Mouse (Mus musculus): ENCODE results near the gene Uncx. TPM values are rescaled to one million over a fixed set of nuclear protein-coding genes. Genes with fewer than 3 reads are reported as not detected.
A peak's percentile ranks its signal among the peaks of the same experiment; 100 is the strongest.

Uncx gene
- polyA plus RNA-seq, 1 experiment from 2014 or later = 60.7 TPM

GRCm38 (mm10) chr5:139595001-139595400, 51.7 kb downstream of the Uncx start:
- no peak overlapping the region for H3K4me2 ChIP-seq
- no peak overlapping the region for H3K9ac ChIP-seq
- no peaks in the 10 kb centered on the region for H3K36me3 ChIP-seq
- peak overlapping the region; percentile 60; the same call in 1 of the 2 replicates for H3K27ac ChIP-seq
- H3K9me3 ChIP-seq = no peaks in the 10 kb centered on the region
- no peak for ATAC-seq (ENCODE audit: low FRiP score)
- H3K27me3 ChIP-seq = peaks cover 72% of the 10 kb centered on the region
- 64% methylated on average over 14 of the region's 14 CpGs for WGBS
- H3K4me3 ChIP-seq = no peak overlapping the region
- peaks cover 50% of the 10 kb centered on the region for H3K4me1 ChIP-seq (replicated peaks)

Other genes starting within 250 kb of the Uncx start
- gene Adap1, start 217.9 kb upstream of the Uncx start, polyA plus RNA-seq (2015; fragmentation: Nextera tagmentation; extraction: Ambion mirVana) = 24.9 and 26.5 TPM in 2 replicates
- gene Cox19, start 192.1 kb upstream of the Uncx start, polyA plus RNA-seq (2015; fragmentation: Nextera tagmentation; extraction: Ambion mirVana) = 116 and 124 TPM in 2 replicates
- not detected in 2 replicates for gene Cyp2w1, start 190.9 kb upstream of the Uncx start, polyA plus RNA-seq (2015; fragmentation: Nextera tagmentation; extraction: Ambion mirVana)
- 1.6 and 2.4 TPM in 2 replicates for gene Gpr146, start 165.8 kb upstream of the Uncx start, polyA plus RNA-seq (2015; fragmentation: Nextera tagmentation; extraction: Ambion mirVana)
- 0.13 and 0.22 TPM in 2 replicates for gene C130050O18Rik, start 138.2 kb upstream of the Uncx start, polyA plus RNA-seq (2015; fragmentation: Nextera tagmentation; extraction: Ambion mirVana)
- gene Gper1, start 120.3 kb upstream of the Uncx start, polyA plus RNA-seq (2015; fragmentation: Nextera tagmentation; extraction: Ambion mirVana) = 7.6 and 7.9 TPM in 2 replicates
- gene 3110082I17Rik, start 83.0 kb upstream of the Uncx start, polyA plus RNA-seq (2015; fragmentation: Nextera tagmentation; extraction: Ambion mirVana) = 16.2 and 16.9 TPM in 2 replicates
- gene Zfand2a, start 58.9 kb upstream of the Uncx start, polyA plus RNA-seq (2015; fragmentation: Nextera tagmentation; extraction: Ambion mirVana) = 13.1 and 13.3 TPM in 2 replicates
- 8.1 TPM in 2 replicates for gene Micall2, start 192.8 kb downstream of the Uncx start, polyA plus RNA-seq (2015; fragmentation: Nextera tagmentation; extraction: Ambion mirVana)
- gene Ints1, start 232.2 kb downstream of the Uncx start, polyA plus RNA-seq (2015; fragmentation: Nextera tagmentation; extraction: Ambion mirVana) = 24.7 and 27.3 TPM in 2 replicates
- gene Mafk, start 248.0 kb downstream of the Uncx start, polyA plus RNA-seq (2015; fragmentation: Nextera tagmentation; extraction: Ambion mirVana) = 13.2 and 13.4 TPM in 2 replicates

All from hindbrain, embryonic 13.5 days (tissue).